ENCODE assay signal across 9 mouse cellular contexts in genomic region chr11:98766816-98767215, GRCm38 (mm10). TPM values are rescaled to one million over a fixed set of nuclear protein-coding genes. Genes with fewer than 3 reads are reported as not detected.
DNase-seq lines count a peak whose midpoint lies in the region; ATAC-seq and TF ChIP-seq lines count a peak whose summit lies in the region.
"Had no signal": no experiment of that assay in that cellular context is flagged by ENCODE, and none has a peak within 500 bp of the region (broad histone marks: within the 10 kb centered on the region; RNA-seq: fewer than 3 reads in every experiment).

No protein-coding gene starts in this region.

- H3K4me3 ChIP-seq in E14TG2a.4 (replicated peaks; ENCODE audit: low read length): peak overlapping the region; percentile 39; the same call in 1 of the 2 replicates
- H3K4me3 ChIP-seq in forebrain, postnatal 0 days (ENCODE audit: low read depth, low read length): no peak overlapping the region
- H3K4me3 ChIP-seq in liver, embryonic 14.5 days (ENCODE audit: insufficient read depth in 1 of 2, low read depth in 2 of 2, low read length in 2 of 2): no peak overlapping the region

- H3K4me1 ChIP-seq in E14TG2a.4 (replicated peaks; ENCODE audit: low read depth, low read length): peaks cover 94% of the 10 kb centered on the region
- 0 out of 2 replicates have a peak, but pooled peaks cover 5% of the 10 kb centered on the region for H3K4me1 ChIP-seq in forebrain, postnatal 0 days (ENCODE audit: insufficient read depth)
- H3K4me1 ChIP-seq in liver, embryonic 14.5 days (replicated peaks; ENCODE audit: control insufficient read depth in 2 of 2, insufficient read depth in 2 of 2, low read length in 1 of 2): peaks cover 35% of the 10 kb centered on the region in 2 experiments

- TF ChIP-seq CTCF in E14TG2a.4 (conservative IDR thresholded peaks at IDR 0.05; ENCODE audit: low read length): no peak
- TF ChIP-seq CTCF in forebrain, postnatal 0 days (IDR thresholded peaks at IDR 0.05; ENCODE audit: low read depth): no peak
- TF ChIP-seq CTCF in liver, embryonic 14.5 days (IDR thresholded peaks at IDR 0.05; ENCODE audit: low read depth): no peak

- no peak for TF ChIP-seq EP300 in liver, embryonic 14.5 days (IDR thresholded peaks at IDR 0.05; ENCODE audit: low read depth)

- peak; percentile 34 for DNase-seq in gastrocnemius, postnatal 10 days
- no peak for DNase-seq in gastrocnemius, postnatal 14 days
- DNase-seq in forebrain, postnatal 0 days: no peak
- no peak for DNase-seq in liver, embryonic 14.5 days (ENCODE audit: low read depth in 3 of 3, low spot score in 3 of 3)
- no peak for DNase-seq in c-Kit-positive CD71-positive TER-119-positive erythroid progenitor cells, embryonic 14.5 days (ENCODE audit: low spot score)
- no peak for DNase-seq in thymus, postnatal 36 days

- H3K27ac ChIP-seq in forebrain, postnatal 0 days (ENCODE audit: low read depth, low read length): peak overlapping the region; percentile 57
- no peak overlapping the region for H3K27ac ChIP-seq in liver, embryonic 14.5 days

- H3K9ac ChIP-seq in forebrain, postnatal 0 days: peak overlapping the region; percentile 10; the same call in 1 of the 2 replicates
- H3K9ac ChIP-seq in liver, embryonic 14.5 days (replicated peaks): no peak overlapping the region

- H3K36me3 ChIP-seq in E14TG2a.4 (ENCODE audit: insufficient read depth, low read length): peaks cover 40% of the 10 kb centered on the region
- H3K36me3 ChIP-seq in forebrain, postnatal 0 days (ENCODE audit: insufficient read depth): peaks cover 81% of the 10 kb centered on the region
- peaks cover 10% of the 10 kb centered on the region; the same call in 1 of the 2 replicates for H3K36me3 ChIP-seq in liver, embryonic 14.5 days (replicated peaks; ENCODE audit: control insufficient read depth, insufficient read depth, low read depth)

- no peak overlapping the region for H3K4me2 ChIP-seq in forebrain, postnatal 0 days (ENCODE audit: low read depth)
- peak overlapping the region; percentile 80 for H3K4me2 ChIP-seq in liver, embryonic 14.5 days (ENCODE audit: low read depth)

- no peak for ATAC-seq in forebrain, postnatal 0 days
- ATAC-seq in liver, embryonic 14.5 days (ENCODE audit: insufficient read depth): no peak
- ATAC-seq in frontal cortex, adult (ENCODE audit: low TSS enrichment): no peak

- intact Hi-C loops in gastrocnemius, postnatal 14 days (cut with DNase I; ENCODE audit: low total_unique reads): no loop called here

- WGBS in forebrain, postnatal 0 days: 50% methylated on average over 5 of the region's 5 CpGs
- 55% methylated on average over 5 of the region's 5 CpGs for WGBS in liver, embryonic 14.5 days (ENCODE audit: insufficient replicate concordance)

- peaks cover 5% of the 10 kb centered on the region; the same call in 1 of the 2 replicates for H3K27me3 ChIP-seq in E14TG2a.4 (ENCODE audit: insufficient read depth, low read length)
- no peaks in the 10 kb centered on the region for H3K27me3 ChIP-seq in forebrain, postnatal 0 days (ENCODE audit: insufficient read depth, low read length)
- H3K27me3 ChIP-seq in liver, embryonic 14.5 days (ENCODE audit: control insufficient read depth, insufficient read depth, low read length): no peaks in the 10 kb centered on the region
- H3K27me3 ChIP-seq: CH12.LX had no signal

- no peaks in the 10 kb centered on the region for H3K9me3 ChIP-seq in E14TG2a.4 (ENCODE audit: low read length)
- no peaks in the 10 kb centered on the region for H3K9me3 ChIP-seq in forebrain, postnatal 0 days (ENCODE audit: low read length)
- H3K9me3 ChIP-seq in liver, embryonic 14.5 days (ENCODE audit: control insufficient read depth, low read length): no peaks in the 10 kb centered on the region

RNA-seq across cellular contexts. Expression of gene Nr1d1, which starts 8.3 kb away (rescaled TPM):
- total RNA-seq in gastrocnemius, postnatal 10 days (2021): 10 to 100 TPM; 42.4 to 58.7 TPM
- 10 to 100 TPM; 27.3 to 64.6 TPM for total RNA-seq in gastrocnemius, postnatal 14 days (2021)
- total RNA-seq in forebrain, postnatal 0 days (2014; rRNA removed): 4.5 and 6.7 TPM in 2 replicates
- 10.8 and 11.4 TPM in 2 replicates for polyA plus RNA-seq in forebrain, postnatal 0 days (2015; fragmentation: Nextera tagmentation; extraction: Ambion mirVana)
- polyA plus RNA-seq in liver, embryonic 14.5 days (2012; rRNA removed): 0.54 and 0.65 TPM in 2 replicates
- 0.56 and 0.58 TPM in 2 replicates for polyA plus RNA-seq in liver, embryonic 14.5 days (2014; fragmentation: Nextera tagmentation; extraction: Ambion mirVana)

RNA-seq across cellular contexts. Expression of gene Thra, which starts 26.4 kb away (rescaled TPM):
- total RNA-seq in gastrocnemius, postnatal 10 days (2021): 100 to 1,000 TPM; 149 to 169 TPM
- total RNA-seq in gastrocnemius, postnatal 14 days (2021): 100 to 1,000 TPM in 1 of 2 experiments, 10 to 100 TPM in 1; 91.8 to 106 TPM
- 1,003 and 1,159 TPM in 2 replicates for total RNA-seq in forebrain, postnatal 0 days (2014; rRNA removed)
- polyA plus RNA-seq in forebrain, postnatal 0 days (2015; fragmentation: Nextera tagmentation; extraction: Ambion mirVana): 223 and 233 TPM in 2 replicates
- polyA plus RNA-seq in liver, embryonic 14.5 days (2012; rRNA removed): 14.6 and 15.6 TPM in 2 replicates
- polyA plus RNA-seq in liver, embryonic 14.5 days (2014; fragmentation: Nextera tagmentation; extraction: Ambion mirVana): 8.3 and 10.0 TPM in 2 replicates

RNA-seq across cellular contexts. Expression of gene Msl1, which starts 28.5 kb away (rescaled TPM):
- 10 to 100 TPM; 62.6 to 74.1 TPM for total RNA-seq in gastrocnemius, postnatal 10 days (2021)
- 10 to 100 TPM; 49.0 to 55.3 TPM for total RNA-seq in gastrocnemius, postnatal 14 days (2021)
- total RNA-seq in forebrain, postnatal 0 days (2014; rRNA removed): 87.2 and 94.6 TPM in 2 replicates
- polyA plus RNA-seq in forebrain, postnatal 0 days (2015; fragmentation: Nextera tagmentation; extraction: Ambion mirVana): 16.3 and 24.1 TPM in 2 replicates
- polyA plus RNA-seq in liver, embryonic 14.5 days (2012; rRNA removed): 11.5 and 15.8 TPM in 2 replicates
- polyA plus RNA-seq in liver, embryonic 14.5 days (2014; fragmentation: Nextera tagmentation; extraction: Ambion mirVana): 4.5 and 4.9 TPM in 2 replicates

RNA-seq across cellular contexts. Expression of gene Med24, which starts 37.6 kb away (rescaled TPM):
- total RNA-seq in gastrocnemius, postnatal 10 days (2021): 10 to 100 TPM; 47.8 to 52.5 TPM
- 10 to 100 TPM; 40.3 to 42.0 TPM for total RNA-seq in gastrocnemius, postnatal 14 days (2021)
- total RNA-seq in forebrain, postnatal 0 days (2014; rRNA removed): 54.0 and 66.5 TPM in 2 replicates
- polyA plus RNA-seq in forebrain, postnatal 0 days (2015; fragmentation: Nextera tagmentation; extraction: Ambion mirVana): 46.4 and 49.3 TPM in 2 replicates
- polyA plus RNA-seq in liver, embryonic 14.5 days (2012; rRNA removed): 25.0 and 29.6 TPM in 2 replicates
- polyA plus RNA-seq in liver, embryonic 14.5 days (2014; fragmentation: Nextera tagmentation; extraction: Ambion mirVana): 21.3 and 25.6 TPM in 2 replicates

RNA-seq across cellular contexts. Expression of gene Casc3, which starts 37.9 kb away (rescaled TPM):
- total RNA-seq in gastrocnemius, postnatal 10 days (2021): 10 to 100 TPM; 19.1 to 26.2 TPM
- 10 to 100 TPM; 20.1 to 21.5 TPM for total RNA-seq in gastrocnemius, postnatal 14 days (2021)
- 22.5 and 27.2 TPM in 2 replicates for total RNA-seq in forebrain, postnatal 0 days (2014; rRNA removed)
- 29.5 and 37.4 TPM in 2 replicates for polyA plus RNA-seq in forebrain, postnatal 0 days (2015; fragmentation: Nextera tagmentation; extraction: Ambion mirVana)
- polyA plus RNA-seq in liver, embryonic 14.5 days (2012; rRNA removed): 12.2 and 12.7 TPM in 2 replicates
- 11.5 and 13.0 TPM in 2 replicates for polyA plus RNA-seq in liver, embryonic 14.5 days (2014; fragmentation: Nextera tagmentation; extraction: Ambion mirVana)
